Mouse (Mus musculus): Measurements from ENCODE around the gene Slc16a5.

Gene Slc16a5

DNA sequence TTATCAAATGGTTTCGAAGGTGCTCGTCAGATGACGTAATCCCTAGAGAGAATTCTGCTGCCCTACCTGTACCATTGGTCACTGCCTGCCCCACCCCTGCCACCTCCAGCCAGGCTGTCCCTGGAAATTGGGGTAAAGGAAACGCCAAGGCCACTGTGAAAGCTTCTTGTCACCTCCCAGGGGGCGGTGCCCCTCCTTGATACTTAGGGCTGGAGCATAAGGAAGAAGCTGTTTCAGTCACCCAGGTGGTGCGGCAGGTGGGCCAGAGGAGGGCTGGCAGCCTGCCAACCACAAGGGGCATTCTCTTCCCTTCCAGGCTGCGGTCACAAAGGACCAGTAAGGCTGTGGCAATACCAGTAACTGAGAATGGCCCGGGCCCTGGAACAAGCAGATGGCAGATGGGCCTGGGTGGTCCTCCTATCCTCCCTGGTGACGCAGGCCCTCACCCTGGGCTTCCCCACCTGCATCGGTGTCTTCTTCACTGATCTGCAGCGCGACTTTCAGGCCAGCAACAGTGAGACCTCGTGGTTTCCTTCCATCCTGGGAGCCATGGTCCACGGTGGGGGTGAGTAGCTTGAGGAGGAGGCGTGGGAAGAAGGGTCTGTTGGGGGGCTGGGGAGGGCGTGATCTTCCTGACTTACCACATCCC is at the start of gene Slc16a5:
Gene Slc16a5 (plus strand): TSS at position 232 of the 649 bp plus-strand sequence.
- DNase-seq (ENCODE audit: low spot score in 2 of 2): no peak

DNA sequence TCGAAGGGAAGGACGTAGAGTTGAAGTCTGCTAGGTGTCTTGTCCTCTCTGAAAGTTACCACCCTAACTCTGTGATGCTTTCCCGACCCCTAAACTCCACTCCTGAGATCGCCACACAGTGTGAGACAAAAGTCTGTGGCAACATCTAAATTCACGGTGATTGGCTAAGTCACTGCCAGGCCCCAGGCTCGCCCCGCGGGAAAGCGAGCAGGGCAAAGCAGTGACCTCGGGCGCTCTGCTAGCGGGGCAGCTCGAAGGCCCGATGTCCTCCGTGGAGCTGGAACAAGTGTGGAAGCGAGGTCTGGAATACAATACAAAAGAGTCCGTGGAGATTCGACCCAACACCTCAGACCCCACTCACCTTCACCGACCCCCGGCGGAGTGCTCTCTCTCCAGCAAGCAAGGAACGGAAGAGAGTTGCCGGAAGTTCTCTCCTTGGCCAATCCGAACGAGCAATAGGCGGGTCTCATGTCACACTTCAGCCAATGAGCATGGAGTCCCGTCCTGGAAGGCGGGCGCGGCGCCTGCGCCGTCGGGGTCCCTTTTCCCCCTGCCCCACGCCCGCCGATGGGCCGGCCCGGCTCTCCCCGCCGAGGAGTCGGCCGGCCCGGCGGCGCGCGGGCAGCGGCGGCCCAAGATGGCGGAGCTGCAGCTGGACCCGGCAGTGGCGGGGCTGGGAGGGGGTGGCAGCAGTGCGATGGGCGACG is 42.6 kb upstream of the Slc16a5 start, which contains the start of the genes Atp5h and Kctd2:
Gene Atp5h (minus strand): TSS at position 432 of the 707 bp plus-strand sequence.
Gene Kctd2 (plus strand): TSS at position 598 of the 707 bp plus-strand sequence.
- peak; percentile 95 for DNase-seq (ENCODE audit: low spot score in 2 of 2)

DNA sequence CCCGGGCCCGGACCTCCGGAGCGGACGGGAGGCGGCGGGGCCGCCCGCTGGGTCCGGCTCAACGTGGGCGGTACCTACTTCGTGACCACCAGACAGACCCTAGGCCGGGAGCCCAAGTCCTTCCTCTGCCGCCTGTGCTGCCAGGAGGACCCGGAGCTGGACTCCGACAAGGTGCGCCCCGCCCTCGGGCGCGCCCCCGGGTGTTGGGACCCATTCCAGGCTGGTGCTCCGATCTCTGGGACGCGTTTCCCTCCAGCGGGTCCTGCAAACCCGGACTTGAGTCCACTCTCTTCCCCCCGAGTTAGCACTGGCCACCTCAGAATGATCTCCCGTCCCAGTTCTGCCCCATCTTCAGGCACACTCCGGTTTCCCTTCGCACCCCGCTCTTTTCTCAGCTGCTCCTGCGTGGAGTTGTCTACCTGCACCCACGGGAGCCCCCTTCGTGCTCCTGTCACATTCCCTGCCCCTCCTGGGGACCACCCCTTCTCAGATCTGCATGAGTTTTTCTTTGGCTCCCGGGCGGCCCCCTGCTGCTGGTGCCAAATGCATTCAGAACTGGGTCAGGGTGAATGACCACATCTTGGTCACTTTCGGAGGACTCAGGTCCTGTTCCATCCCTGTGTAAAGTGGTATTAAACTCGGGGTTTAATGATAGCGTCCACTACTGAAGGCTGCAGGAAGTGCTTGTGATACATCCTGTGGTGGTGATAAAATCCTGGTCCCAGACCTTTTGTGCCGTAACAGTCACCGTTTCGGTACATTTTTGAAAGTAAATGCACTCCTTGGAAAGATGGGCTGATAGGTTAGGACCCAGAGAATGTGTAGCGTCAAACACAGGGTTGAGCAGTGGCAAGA is 41.7 kb upstream of the Slc16a5 start:
- peak; percentile 51 for DNase-seq (ENCODE audit: low spot score in 2 of 2)

DNA sequence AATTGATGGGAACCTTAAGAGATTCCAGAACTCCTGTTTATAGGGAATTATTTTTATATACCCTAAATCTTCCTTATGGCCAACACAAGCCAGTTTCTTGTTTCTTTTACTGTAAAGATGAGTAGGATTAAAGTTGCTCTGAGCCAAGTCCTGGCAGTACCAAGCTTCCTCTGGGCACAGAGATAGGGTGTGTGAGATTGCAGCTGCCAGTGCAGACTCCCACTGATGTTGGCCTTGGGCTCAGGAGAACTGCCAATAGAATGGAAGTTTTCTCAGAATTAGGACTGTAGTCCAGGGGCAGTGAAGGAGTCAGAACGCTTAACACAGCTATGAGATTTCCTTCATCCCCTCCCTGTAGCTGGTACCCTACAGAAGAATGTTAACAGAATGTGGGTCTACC is 40.9 kb upstream of the Slc16a5 start:
- no peak for DNase-seq (ENCODE audit: low spot score in 2 of 2)

DNA sequence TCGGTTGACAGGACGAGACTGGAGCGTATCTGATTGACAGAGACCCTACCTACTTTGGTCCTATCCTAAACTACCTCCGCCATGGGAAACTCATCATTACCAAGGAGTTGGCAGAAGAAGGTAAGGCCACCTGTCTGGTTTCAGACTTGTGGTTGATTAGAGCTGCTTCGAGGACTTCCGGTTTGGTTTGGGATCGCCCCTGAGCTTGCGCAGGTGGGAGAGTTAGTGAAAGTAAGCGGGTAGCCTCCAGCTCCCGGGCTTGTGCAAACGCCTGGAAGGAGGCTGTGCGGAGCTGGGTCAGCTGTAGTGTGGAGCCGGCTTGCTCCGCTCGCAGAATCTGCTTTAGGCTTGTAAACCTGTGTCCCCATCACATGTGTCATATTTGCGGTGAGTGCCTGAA is 40.3 kb upstream of the Slc16a5 start:
- DNase-seq (ENCODE audit: low spot score in 2 of 2): no peak

DNA sequence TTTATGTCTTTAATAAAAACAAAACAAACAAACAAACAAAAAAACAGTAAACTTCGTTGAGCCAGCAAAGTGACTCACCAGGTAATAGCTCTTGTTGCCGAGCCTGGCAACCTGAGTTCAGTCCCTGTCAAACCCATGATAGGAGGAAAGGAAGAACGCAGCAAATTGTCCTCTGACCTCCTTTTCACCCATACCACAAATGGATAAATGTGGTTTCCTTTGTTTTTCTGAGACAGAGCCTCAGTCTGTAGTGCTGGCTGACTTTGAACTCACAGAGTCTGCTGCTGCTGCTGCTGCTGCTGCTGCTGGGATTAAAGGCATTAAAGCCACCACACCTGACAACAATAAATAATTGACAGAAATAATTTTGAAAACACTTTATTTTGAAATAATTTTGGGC is 39.2 kb upstream of the Slc16a5 start:
- DNase-seq (ENCODE audit: low spot score in 2 of 2): no peak

DNA sequence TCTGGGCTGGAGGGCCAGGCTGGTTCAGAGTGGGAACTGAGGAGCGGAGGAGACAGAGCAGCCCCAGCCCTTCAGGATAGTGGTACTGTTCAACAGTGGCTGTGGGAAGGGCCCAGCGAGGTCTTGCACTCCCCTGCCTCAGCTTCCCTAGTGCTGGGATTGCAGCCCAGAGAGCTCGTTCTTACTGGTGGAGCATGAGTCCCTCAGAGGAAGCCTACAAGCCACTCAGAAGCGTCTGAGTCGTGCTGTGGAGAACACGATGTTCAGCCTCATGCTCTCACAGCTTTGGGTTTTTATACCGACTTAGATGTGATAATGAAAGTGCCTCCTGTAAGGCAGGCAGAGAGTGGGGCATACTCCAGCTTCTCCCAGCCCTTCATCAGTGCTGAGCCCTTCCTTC is 37.6 kb upstream of the Slc16a5 start:
- no peak for DNase-seq (ENCODE audit: low spot score in 2 of 2)

DNA sequence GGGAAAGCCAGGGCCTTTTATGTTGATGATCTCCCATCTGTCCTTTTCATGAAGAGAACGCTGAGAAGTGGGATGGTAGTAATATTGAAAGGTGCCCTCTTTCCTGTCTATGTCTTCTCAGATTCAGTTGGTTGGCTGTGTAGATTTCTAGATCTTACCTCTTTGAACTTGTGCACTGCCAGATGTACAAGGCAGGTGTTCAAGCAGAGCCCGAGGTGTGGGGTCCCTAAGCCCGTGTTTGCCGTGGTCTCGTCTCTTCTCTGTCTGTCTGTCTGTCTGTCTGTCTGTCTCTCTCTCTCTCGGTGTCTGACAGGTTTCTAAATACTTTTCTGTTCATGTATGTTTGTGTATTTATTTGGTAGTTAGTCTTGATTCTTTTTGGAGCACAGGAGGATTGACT is 36.6 kb upstream of the Slc16a5 start:
- DNase-seq (ENCODE audit: low spot score in 2 of 2): no peak

DNA sequence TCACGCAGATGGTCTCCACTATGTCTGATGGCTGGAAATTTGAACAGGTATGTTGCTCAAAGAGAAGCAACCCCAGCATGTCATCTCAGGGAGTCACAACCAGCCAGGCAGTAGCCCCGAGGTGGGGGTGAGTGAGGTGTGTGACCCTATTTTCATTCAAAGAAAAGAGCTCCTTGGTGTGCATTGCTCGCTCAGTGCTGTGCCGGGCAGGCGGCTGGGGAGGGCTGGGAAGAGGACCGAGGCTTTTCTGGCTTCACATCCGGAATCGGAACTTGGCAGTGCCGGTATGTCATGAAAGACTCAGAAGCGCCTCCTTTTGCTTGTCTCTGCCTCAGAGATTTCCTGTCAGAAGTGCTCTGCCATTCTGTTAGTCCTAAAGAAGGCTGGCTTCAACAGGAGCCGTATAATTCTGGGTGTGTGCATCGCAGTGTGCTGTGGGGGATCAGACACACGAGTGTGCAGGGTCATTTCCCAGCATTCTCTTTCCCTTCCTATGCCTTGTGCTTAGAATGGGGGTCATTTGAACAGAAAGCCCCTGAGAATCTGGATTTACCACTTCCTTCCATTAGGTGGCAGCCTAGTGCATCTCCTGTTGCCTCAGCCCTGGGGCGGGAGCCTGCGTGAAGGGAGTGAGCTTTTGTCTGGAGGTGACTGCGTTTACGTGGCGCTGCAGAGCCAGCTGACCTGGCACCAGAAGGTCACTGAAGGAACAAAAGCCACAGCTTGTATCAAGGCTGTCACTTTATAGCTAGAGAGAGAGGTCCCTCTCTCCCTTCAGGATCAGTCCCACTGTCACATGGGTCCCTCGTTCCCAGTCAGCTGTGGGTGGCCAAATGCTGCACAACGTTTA is 34.6 kb upstream of the Slc16a5 start:
- peak; percentile 72 to 80 for DNase-seq (ENCODE audit: low spot score in 2 of 2)

DNA sequence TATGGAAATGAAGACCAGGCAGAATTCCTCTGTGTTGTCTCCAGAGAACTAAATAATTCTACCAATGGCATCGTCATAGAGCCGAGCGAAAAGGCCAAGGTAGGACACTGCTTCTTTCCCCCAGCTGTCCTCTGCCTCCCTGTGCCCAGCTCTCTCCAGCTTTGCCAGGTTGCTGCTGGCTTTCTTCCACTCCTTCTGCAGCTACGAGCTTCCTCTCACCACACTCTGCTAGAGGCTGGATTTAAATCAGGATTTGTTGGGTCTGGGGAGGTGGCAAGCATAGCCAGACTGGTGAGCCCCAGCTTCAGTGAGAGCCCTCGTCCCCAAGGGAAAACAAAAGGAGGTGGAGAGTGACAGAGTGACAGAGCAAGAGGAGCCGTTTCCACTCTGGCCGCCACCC is 33.0 kb upstream of the Slc16a5 start:
- DNase-seq (ENCODE audit: low spot score in 2 of 2): no peak

DNA sequence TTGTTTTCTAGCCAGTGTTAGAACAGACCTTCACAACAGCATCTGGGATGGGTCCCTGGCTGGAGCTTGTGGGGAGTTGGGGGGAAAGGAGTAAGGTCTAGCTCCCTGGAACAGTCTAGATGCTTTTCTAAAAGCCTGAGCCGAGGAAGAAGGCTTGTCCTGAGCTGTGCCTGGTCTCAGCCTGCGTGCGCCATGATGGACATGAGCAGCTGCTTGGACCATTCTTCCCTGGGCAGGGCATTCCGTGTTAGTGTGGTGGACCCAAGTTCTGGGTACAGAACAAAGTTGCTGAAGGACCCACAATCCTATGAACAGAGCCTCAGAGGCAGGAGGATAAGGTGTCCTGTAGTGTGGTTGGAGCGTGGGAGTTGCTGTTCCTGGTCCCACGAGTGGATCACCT is 31.7 kb upstream of the Slc16a5 start:
- DNase-seq (ENCODE audit: low spot score in 2 of 2): no peak

DNA sequence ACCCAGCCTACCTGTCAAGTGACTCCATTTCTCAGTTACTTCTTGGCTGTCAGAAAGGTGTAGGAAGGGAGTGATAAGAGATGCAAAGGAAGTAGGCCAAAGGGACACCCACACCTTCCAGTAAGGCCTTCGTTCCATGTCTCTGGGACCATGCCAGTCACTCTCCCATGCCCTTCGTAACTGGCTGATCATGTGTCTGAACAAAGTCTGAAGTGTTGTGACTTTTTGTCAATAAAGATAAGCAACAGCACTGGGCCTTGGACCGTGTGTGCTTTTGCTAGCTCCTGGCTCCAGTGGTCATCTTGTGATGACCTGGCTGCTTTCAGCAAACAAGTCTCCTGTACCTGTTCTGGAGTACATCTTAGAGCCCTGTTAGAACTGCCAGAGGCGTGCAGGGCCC is 29.5 kb upstream of the Slc16a5 start:
- DNase-seq (ENCODE audit: low spot score in 2 of 2): no peak

DNA sequence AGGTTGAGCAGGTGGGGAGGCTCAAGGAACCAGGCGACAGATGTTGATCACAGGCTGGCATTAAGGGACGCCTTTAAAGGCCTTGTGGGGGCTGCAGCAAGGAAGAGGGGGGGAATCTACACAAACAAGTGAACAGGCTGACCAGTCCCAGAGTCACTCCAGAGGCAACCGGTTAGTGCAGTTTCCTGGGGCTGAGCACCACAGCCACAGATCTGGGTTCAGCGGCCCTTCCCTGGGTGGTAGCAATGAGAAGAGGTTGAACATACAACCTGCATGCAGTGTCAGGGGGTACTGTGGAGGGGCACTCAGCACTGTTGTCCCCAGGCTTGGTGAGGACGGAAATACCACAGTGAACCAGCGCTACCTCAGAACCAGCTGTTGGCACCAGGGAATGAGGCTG is 28.9 kb upstream of the Slc16a5 start:
- DNase-seq (ENCODE audit: low spot score in 2 of 2): no peak

DNA sequence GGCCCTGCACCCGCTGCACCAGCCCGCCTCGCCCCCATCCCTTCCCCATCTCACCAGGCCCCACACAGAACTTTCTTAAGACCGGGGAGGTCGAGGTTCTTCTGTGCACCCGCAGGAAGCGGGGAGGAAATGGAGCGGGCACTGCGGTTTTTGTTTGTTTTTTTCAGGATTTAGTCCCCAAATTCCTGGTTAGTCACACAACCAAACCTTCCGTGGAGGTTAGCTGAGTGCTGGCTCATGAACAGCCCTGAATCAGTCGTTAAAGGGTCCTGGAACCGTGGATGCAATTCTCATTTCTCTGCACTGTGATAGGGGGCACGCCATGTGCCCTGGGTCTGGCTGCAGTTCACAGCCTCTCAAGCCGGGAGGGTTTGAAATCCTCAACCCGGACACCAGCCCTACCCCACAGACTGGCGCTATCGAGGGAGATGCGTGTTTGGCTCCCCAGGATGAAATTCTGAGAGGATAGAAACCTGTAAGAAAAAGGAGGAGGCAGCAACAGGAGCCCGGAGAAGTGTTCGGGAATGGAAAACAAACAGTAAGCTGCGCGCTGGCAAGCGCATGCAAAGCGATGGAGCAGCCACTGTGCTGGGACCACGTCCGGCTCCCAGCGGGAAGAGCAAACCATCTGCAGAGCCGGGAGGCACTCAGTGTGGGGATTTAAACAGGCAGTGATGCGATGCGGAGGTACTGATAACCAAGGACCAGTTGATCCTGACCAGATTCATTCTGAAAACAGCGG is 26.5 kb upstream of the Slc16a5 start:
- no peak for DNase-seq (ENCODE audit: low spot score in 2 of 2)

DNA sequence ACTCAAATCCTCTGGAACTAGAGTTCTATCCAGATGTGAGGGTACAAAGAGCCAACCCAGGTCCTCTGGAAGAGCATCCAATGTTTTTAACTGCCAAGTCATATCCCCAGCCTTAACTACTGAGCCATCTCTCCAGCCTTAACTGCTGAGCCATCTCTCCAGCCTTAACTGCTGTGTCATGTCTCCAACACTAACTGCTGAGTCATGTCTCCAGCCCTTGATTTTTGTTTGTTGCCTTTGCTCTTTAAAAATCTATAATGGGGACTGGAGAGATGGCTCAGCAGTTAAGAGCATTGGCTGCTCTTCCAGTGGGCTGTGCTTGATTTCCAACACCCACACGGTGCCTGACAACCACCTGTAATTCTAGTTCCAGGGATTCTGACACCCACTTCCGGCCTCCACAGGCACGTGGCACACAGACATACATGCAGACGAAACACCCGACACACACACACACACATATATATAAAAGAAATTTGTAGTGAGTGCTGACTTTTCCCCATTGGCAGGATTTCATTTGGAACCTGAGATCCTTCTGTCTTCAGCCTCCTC is 24.6 kb upstream of the Slc16a5 start:
- no peak for DNase-seq (ENCODE audit: low spot score in 2 of 2)

DNA sequence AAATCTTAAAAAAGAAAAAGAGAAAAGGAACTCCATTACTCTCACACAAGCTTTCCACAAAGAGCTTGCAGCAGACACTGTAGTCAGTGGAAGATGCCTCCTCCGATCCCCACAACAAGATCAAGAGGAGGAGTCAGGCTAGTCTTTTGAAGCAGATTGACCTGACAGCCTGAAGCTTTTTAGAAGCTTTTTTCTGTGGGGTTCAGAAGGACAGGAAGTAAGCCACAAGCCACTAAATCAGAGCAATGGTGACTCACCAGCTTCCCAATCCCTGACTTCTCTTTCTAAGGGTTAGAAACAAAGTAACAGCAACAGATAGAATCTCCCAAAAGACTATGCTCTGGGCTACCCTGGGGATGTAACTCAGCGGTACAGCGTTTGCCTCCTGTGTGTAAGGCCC is 22.9 kb upstream of the Slc16a5 start:
- DNase-seq (ENCODE audit: low spot score in 2 of 2): no peak

DNA sequence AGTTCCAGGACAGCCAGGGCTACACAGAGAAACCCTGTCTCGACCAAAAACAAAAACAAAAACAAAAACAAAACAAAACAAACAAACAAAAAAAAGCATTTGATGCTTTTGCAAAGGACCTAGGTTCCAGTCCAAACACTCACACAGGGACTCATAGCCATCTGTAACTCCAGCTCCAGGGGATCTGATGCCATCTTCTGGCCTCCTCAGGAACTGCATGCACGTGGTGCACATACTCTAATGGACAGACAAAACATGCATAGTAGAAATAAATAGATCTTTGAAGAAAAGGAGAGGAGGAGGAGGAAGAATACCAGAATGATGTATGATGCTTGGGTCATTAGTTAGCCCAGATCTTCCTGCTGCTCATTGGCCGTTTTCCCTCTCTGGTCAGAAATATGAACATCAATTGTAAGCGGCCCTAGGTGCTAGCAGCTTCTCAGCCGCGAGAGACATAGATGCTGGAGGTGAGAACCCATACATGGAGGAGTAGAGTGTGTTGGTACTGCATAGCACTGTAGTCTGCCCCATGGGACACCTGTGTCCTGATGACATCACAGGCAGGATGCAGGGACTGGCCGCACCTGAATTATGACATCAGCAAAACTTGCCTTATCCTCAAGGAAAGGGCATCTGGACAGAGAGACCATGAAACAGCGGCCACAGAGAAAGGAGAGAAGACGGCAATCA is 22.2 kb upstream of the Slc16a5 start, which contains the start of gene Trim80:
Gene Trim80 (plus strand): TSS at position 640 of the 690 bp plus-strand sequence.
- DNase-seq (ENCODE audit: low spot score in 2 of 2): no peak

DNA sequence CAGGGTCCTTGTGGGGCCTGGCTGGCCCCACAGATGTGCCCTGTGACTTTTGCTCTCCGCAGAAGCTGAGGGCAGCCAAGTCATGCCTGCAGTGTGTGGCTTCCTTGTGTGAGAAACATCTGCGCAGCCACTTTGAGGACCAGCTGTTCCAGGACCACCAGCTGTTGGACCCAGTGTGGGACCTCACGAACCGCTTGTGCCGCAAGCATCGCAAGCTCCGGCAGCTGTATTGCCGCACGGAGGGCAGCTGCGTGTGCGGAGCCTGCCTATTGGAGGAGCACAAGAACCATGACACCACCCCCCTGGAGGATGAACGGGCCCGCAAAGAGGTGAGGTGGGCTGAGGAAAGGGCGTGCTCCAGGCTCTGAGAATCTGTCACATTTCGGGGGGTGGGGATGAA is 20.9 kb upstream of the Slc16a5 start:
- DNase-seq (ENCODE audit: low spot score in 2 of 2): no peak

DNA sequence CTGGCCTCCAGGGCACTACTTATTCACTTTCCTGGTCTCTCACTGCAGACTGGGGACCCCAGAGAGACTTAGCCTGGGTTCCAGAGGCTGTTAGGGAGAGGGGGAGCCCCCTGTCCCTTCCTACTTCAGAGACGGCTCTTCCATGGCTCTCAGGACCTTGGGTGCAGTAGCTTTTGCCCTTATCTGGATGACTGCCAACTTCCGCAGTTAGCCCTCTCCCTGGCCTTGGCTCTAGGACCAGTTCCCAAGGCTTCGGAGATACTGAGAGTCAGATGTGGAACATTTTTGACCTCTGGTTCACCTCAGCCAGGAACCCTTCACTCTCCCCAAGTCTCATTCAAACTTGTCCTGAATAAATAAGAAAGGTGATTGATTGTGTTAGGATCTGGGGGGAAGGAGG is 15.4 kb upstream of the Slc16a5 start:
- no peak for DNase-seq (ENCODE audit: low spot score in 2 of 2)

DNA sequence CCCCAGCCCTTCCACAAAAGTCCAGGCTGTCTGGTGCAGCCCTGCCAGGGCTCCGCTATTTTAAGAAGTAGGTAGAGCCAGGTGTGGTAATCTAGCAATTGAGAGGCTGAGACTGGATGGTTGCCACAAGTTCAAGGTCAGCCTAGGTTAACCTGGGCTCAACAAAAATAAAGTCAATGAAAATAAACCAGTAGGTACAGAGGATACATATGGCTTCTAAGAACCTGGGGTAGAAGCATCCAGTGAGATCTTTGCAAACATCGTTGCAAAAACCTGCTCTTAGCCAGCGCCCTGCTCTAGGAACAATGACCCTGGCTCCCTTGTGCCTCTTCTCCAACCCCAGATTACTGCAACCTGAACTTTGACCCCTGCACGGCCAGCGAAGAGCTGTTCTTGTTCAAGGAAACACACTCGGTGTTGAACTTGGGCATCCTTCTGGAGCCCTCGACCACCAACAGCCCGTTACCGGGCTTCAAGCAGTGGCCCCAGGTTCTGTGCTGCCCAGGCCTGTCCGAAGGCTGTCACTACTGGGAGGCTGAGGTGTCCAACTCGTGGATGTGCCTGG is 14.9 kb upstream of the Slc16a5 start:
- DNase-seq (ENCODE audit: low spot score in 2 of 2): no peak
